12 mouse cellular contexts compared by ENCODE assay signal in the genomic region with DNA sequence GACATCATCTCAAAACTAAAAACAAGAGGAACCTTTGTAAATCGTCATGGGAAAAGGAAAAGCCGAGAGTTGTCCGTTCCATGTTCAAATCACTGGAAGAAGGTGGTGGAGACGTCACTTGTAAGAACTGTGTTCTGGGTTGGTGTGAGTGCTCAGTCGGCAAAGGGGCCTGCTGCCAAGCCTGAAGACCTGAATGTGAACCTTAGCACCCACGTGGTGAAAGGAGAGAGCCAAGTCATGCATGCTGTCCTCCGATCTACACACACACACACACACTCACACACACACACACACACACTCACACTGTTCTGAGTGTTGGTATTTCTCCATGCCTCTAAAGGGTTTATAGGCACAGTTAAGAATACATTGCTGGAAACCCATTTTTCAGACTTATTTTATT. TPM values are rescaled to one million over a fixed set of nuclear protein-coding genes. Genes with fewer than 3 reads are reported as not detected.
"Had no signal": no experiment of that assay in that cellular context is flagged by ENCODE, and none has a peak within 500 bp of the region (broad histone marks: within the 10 kb centered on the region; RNA-seq: fewer than 3 reads in every experiment).

No protein-coding gene starts in this region.

- H3K36me3 ChIP-seq: intestine, embryonic 15.5 days; limb, embryonic 15.5 days; midbrain, embryonic 10.5 days; neural tube, embryonic 15.5 days had no signal

- H3K4me1 ChIP-seq: intestine, embryonic 15.5 days; limb, embryonic 15.5 days; neural tube, embryonic 15.5 days had no signal

- H3K9me3 ChIP-seq: intestine, embryonic 15.5 days; limb, embryonic 15.5 days; midbrain, embryonic 10.5 days; neural tube, embryonic 15.5 days had no signal

- H3K27ac ChIP-seq: intestine, embryonic 15.5 days; left cerebral cortex, adult 2 months; limb, embryonic 15.5 days; liver, embryonic 14.5 days; midbrain, embryonic 10.5 days; neural tube, embryonic 15.5 days had no signal

- H3K4me3 ChIP-seq: intestine, embryonic 15.5 days; left cerebral cortex, adult 2 months; limb, embryonic 15.5 days; midbrain, embryonic 10.5 days; myocyte; neural tube, embryonic 15.5 days had no signal

- H3K4me2 ChIP-seq: intestine, embryonic 15.5 days; limb, embryonic 15.5 days; neural tube, embryonic 15.5 days had no signal

- H3K27me3 ChIP-seq: intestine, embryonic 15.5 days; limb, embryonic 15.5 days; neural tube, embryonic 15.5 days had no signal

- ATAC-seq: intestine, embryonic 15.5 days had no signal

- H3K9ac ChIP-seq: intestine, embryonic 15.5 days; limb, embryonic 15.5 days; liver, embryonic 14.5 days; neural tube, embryonic 15.5 days had no signal

- DNase-seq: right cerebral cortex, adult 18-20 months; right cerebral cortex, postnatal 25 days had no signal

RNA-seq across cellular contexts. Expression of gene Clec10a, which starts 15.2 kb away (rescaled TPM):
- polyA plus RNA-seq: limb, embryonic 11.5 days had no signal

RNA-seq across cellular contexts. Expression of gene Mgl2, which starts 41.1 kb away (rescaled TPM):
- polyA plus RNA-seq: limb, embryonic 11.5 days; midbrain, embryonic 10.5 days; neural tube, embryonic 11.5 days had no signal

RNA-seq across cellular contexts. Expression of gene Slc16a11, which starts 41.4 kb away (rescaled TPM):
- total RNA-seq: megakaryocyte progenitor cell, adult 5-6 weeks had no signal

RNA-seq across cellular contexts. Expression of gene Bcl6b, which starts 58.4 kb away (rescaled TPM):
- total RNA-seq: megakaryocyte progenitor cell, adult 5-6 weeks had no signal
